In genomic region chr3:141498348-141499056, GRCm38 (mm10) we compare ENCODE assay signal across 24 mouse cellular contexts. TPM values are rescaled to one million over a fixed set of nuclear protein-coding genes. Genes with fewer than 3 reads are reported as not detected.
DNase-seq lines count a peak whose midpoint lies in the region; ATAC-seq and TF ChIP-seq lines count a peak whose summit lies in the region.
"Had no signal": no experiment of that assay in that cellular context is flagged by ENCODE, and none has a peak within 500 bp of the region (broad histone marks: within the 10 kb centered on the region; RNA-seq: fewer than 3 reads in every experiment).

No protein-coding gene starts in this region.

- no peak overlapping the region for H3K9ac ChIP-seq in kidney, embryonic 14.5 days (ENCODE audit: low read depth, low read length)
- H3K9ac ChIP-seq in lung, embryonic 14.5 days, result no peak overlapping the region
- no peak overlapping the region for H3K9ac ChIP-seq in MEL (ENCODE audit: control insufficient read depth, low read depth, low read length, poor library complexity, severe bottlenecking)
- H3K9ac ChIP-seq: hindbrain, embryonic 15.5 days; neural tube, embryonic 15.5 days had no signal

- no peak for TF ChIP-seq POLR2A in MEL (IDR thresholded peaks at IDR 0.05; ENCODE audit: control insufficient read depth in 1 of 2, insufficient read depth in 1 of 2, low read depth in 1 of 2, low read length in 2 of 2, poor library complexity in 1 of 2)
- TF ChIP-seq POLR2A in embryonic fibroblast, embryonic 13.5 days (IDR thresholded peaks at IDR 0.05; ENCODE audit: low read depth, low read length), result no peak

- no peak overlapping the region for H3K4me2 ChIP-seq in kidney, embryonic 14.5 days (replicated peaks; ENCODE audit: low read depth, low read length)
- H3K4me2 ChIP-seq in lung, embryonic 14.5 days, result no peak overlapping the region
- H3K4me2 ChIP-seq: hindbrain, embryonic 15.5 days; neural tube, embryonic 15.5 days had no signal

- TF ChIP-seq CTCF in lung, embryonic 14.5 days (IDR thresholded peaks at IDR 0.05; ENCODE audit: low read depth), result no peak
- no peak for TF ChIP-seq CTCF in MEL (IDR thresholded peaks at IDR 0.05 in 2 of 3, conservative IDR thresholded peaks at IDR 0.05 in 1 of 3; ENCODE audit: control insufficient read depth in 1 of 3, insufficient read depth in 1 of 3, low read depth in 2 of 3, low read length in 3 of 3, poor library complexity in 1 of 3, severe bottlenecking in 1 of 3)
- no peak for TF ChIP-seq CTCF in embryonic fibroblast, embryonic 13.5 days (IDR thresholded peaks at IDR 0.05; ENCODE audit: borderline replicate concordance, insufficient read depth, low read length)

- peaks cover 10% of the 10 kb centered on the region; the same call in 1 of the 2 replicates for H3K4me1 ChIP-seq in kidney, embryonic 14.5 days (ENCODE audit: control insufficient read depth, insufficient read depth, low read length)
- H3K4me1 ChIP-seq in lung, embryonic 14.5 days (ENCODE audit: insufficient read depth), result peaks cover 14% of the 10 kb centered on the region
- H3K4me1 ChIP-seq in MEL (ENCODE audit: control insufficient read depth in 1 of 2, insufficient read depth in 2 of 2, low read length in 2 of 2), result peaks cover 4 to 8% of the 10 kb centered on the region in 2 experiments
- H3K4me1 ChIP-seq in embryonic fibroblast, embryonic 13.5 days (ENCODE audit: control insufficient read depth, insufficient read depth, low read length), result no peaks in the 10 kb centered on the region
- H3K4me1 ChIP-seq: megakaryocyte, embryonic 14.5 days had no signal

- WGBS in kidney, embryonic 14.5 days, result 16% methylated on average over 4 of the region's 4 CpGs
- WGBS in lung, embryonic 14.5 days, result 31% methylated on average over 4 of the region's 4 CpGs

- peak overlapping the region; percentile 81; the same call in 1 of the 2 replicates for H3K27ac ChIP-seq in kidney, embryonic 14.5 days (ENCODE audit: low read depth, low read length)
- H3K27ac ChIP-seq in lung, embryonic 14.5 days (ENCODE audit: low read depth), result peak overlapping the region; percentile 52; the same call in 1 of the 2 replicates
- H3K27ac ChIP-seq in MEL (ENCODE audit: control insufficient read depth, low read depth, low read length), result no peak overlapping the region
- peak overlapping the region; percentile 71 for H3K27ac ChIP-seq in embryonic fibroblast, embryonic 13.5 days (ENCODE audit: insufficient read depth, low read length)
- H3K27ac ChIP-seq: heart, embryonic 10.5 days; hindbrain, embryonic 15.5 days; layer of hippocampus, adult 2 months; neural tube, embryonic 15.5 days had no signal

- peak; percentile 63 to 66 for TF ChIP-seq EP300 in MEL (IDR thresholded peaks at IDR 0.05; ENCODE audit: low read depth in 1 of 2, low read length in 2 of 2)

- no peak overlapping the region for H3K4me3 ChIP-seq in kidney, embryonic 14.5 days (ENCODE audit: low read length)
- no peak overlapping the region for H3K4me3 ChIP-seq in lung, embryonic 14.5 days (ENCODE audit: low read depth, low read length)
- H3K4me3 ChIP-seq in MEL (ENCODE audit: control insufficient read depth in 1 of 2, insufficient read depth in 1 of 2, low read depth in 2 of 2, low read length in 2 of 2), result no peak overlapping the region
- H3K4me3 ChIP-seq in embryonic fibroblast, embryonic 13.5 days (ENCODE audit: insufficient read depth, low read length), result no peak overlapping the region
- H3K4me3 ChIP-seq: heart, embryonic 10.5 days; hindbrain, embryonic 15.5 days; layer of hippocampus, adult 2 months; megakaryocyte, embryonic 14.5 days; neural tube, embryonic 15.5 days had no signal

- H3K36me3 ChIP-seq in kidney, embryonic 14.5 days (ENCODE audit: control insufficient read depth, insufficient read depth, low read length), result no peaks in the 10 kb centered on the region
- no peaks in the 10 kb centered on the region for H3K36me3 ChIP-seq in lung, embryonic 14.5 days (ENCODE audit: insufficient read depth)
- peaks cover 0 to 12% of the 10 kb centered on the region in 2 experiments; a peak in 2 of 4 replicates for H3K36me3 ChIP-seq in MEL (ENCODE audit: control insufficient read depth in 1 of 2, insufficient read depth in 2 of 2, low read length in 2 of 2)
- H3K36me3 ChIP-seq: heart, embryonic 10.5 days; hindbrain, embryonic 15.5 days; neural tube, embryonic 15.5 days had no signal

- H3K79me2 ChIP-seq in MEL (ENCODE audit: control insufficient read depth, insufficient read depth, low read length, poor library complexity), result no peaks in the 10 kb centered on the region

- ATAC-seq in kidney, embryonic 14.5 days (ENCODE audit: low FRiP score, low TSS enrichment), result peak; percentile 65; the same call in 1 of the 2 replicates
- peak; percentile 99 for ATAC-seq in lung, embryonic 14.5 days (ENCODE audit: insufficient read depth)
- ATAC-seq: forebrain, embryonic 14.5 days; midbrain, embryonic 16.5 days; Patski had no signal

- H3K27me3 ChIP-seq in kidney, embryonic 14.5 days (ENCODE audit: control insufficient read depth, insufficient read depth, low read length), result no peaks in the 10 kb centered on the region
- no peaks in the 10 kb centered on the region for H3K27me3 ChIP-seq in lung, embryonic 14.5 days (ENCODE audit: insufficient read depth, low read length)
- no peaks in the 10 kb centered on the region for H3K27me3 ChIP-seq in MEL (ENCODE audit: control insufficient read depth in 1 of 2, insufficient read depth in 2 of 2, low read length in 2 of 2)
- H3K27me3 ChIP-seq: hindbrain, embryonic 15.5 days; megakaryocyte, embryonic 14.5 days; neural tube, embryonic 15.5 days; Patski had no signal

- H3K9me3 ChIP-seq in kidney, embryonic 14.5 days (ENCODE audit: control insufficient read depth, low read length), result no peaks in the 10 kb centered on the region
- H3K9me3 ChIP-seq in lung, embryonic 14.5 days (ENCODE audit: low read depth, low read length), result no peaks in the 10 kb centered on the region
- H3K9me3 ChIP-seq in MEL (replicated peaks; ENCODE audit: insufficient read depth, low read length), result no peaks in the 10 kb centered on the region
- H3K9me3 ChIP-seq: heart, embryonic 10.5 days; hindbrain, embryonic 15.5 days; megakaryocyte, embryonic 14.5 days; neural tube, embryonic 15.5 days had no signal

- no peak for DNase-seq in kidney, adult 8-10 months
- peak; percentile 93 for DNase-seq in lung, embryonic 14.5 days
- no peak for DNase-seq in lung, adult 18-20 months
- peak; percentile 51 for DNase-seq in MEL (ENCODE audit: low read depth, low spot score)
- no peak for DNase-seq in urinary bladder, adult 2 months (ENCODE audit: low spot score)
- DNase-seq: adrenal gland, adult 8-10 months; cerebellum, adult 8-10 months; gastrocnemius, postnatal 36 days; heart, postnatal 4 days; kidney, adult 18-20 months; liver; lung, postnatal 10 days; right cerebral cortex, postnatal 14 days; spleen, adult 18-20 months had no signal

- no peak for TF ChIP-seq RAD21 in MEL (IDR thresholded peaks at IDR 0.05; ENCODE audit: low read depth, low read length)

TF ChIP-seq in MEL, 35 proteins besides CTCF, POLR2A, EP300 and RAD21:
- TF ChIP-seq GATA1 (IDR thresholded peaks at IDR 0.05; ENCODE audit: low read depth, low read length), result peak; percentile 52
- TF ChIP-seq RCOR1 (IDR thresholded peaks at IDR 0.05; ENCODE audit: low read depth, low read length), result peak; percentile 72
- TF ChIP-seq TBP (IDR thresholded peaks at IDR 0.05; ENCODE audit: low read depth, low read length), result no peak
- peak; percentile 91 for TF ChIP-seq ZNF384 (IDR thresholded peaks at IDR 0.05; ENCODE audit: low read depth, low read length)
- TF ChIP-seq ZMIZ1 (IDR thresholded peaks at IDR 0.05; ENCODE audit: low read depth, low read length), result no peak
- TF ChIP-seq JUND (IDR thresholded peaks at IDR 0.05; ENCODE audit: low read depth, low read length), result no peak
- TF ChIP-seq MAZ (IDR thresholded peaks at IDR 0.05; ENCODE audit: low read depth, low read length), result no peak
- TF ChIP-seq TCF12 (IDR thresholded peaks at IDR 0.05; ENCODE audit: low read depth, low read length), result peak; percentile 34; the same call in 1 of the 2 replicates
TF ChIP-seq in MEL: peak in this region for 4.

RNA-seq across cellular contexts. Expression of gene Unc5c, which starts 33.5 kb away (rescaled TPM):
- polyA plus RNA-seq in kidney, embryonic 14.5 days (2014; fragmentation: Nextera tagmentation; extraction: Ambion mirVana), result 38.6 and 39.3 TPM in 2 replicates
- 30.9 and 32.3 TPM in 2 replicates for polyA plus RNA-seq in lung, embryonic 14.5 days (2014; fragmentation: Nextera tagmentation; extraction: Ambion mirVana)
- not detected in 2 replicates for total RNA-seq in MEL (2012; rRNA removed)
- not detected for polyA plus RNA-seq in MEL (2012; ENCODE audit: insufficient read depth in 1 of 2, insufficient read length in 2 of 2, low read depth in 1 of 2, low replicate concordance in 2 of 2, missing spikeins in 1 of 2)
- 18.2 and 23.8 TPM in 2 replicates for polyA plus RNA-seq in embryonic fibroblast, embryonic 13.5 days (2011; ENCODE audit: insufficient read length, low read depth, missing spikeins)
- polyA plus RNA-seq in urinary bladder, adult 2 months (2012; rRNA removed), result 3.6 and 5.0 TPM in 2 replicates
- total RNA-seq: gastrocnemius, postnatal 36 days had no signal

Comparison
In these comparisons a context has a peak if more than half of its experiments do, and no peak if none do; other contexts are left out.
1. DNase-seq: peak in lung, embryonic 14.5 days (single experiment) and MEL (single experiment); none in kidney, adult 8-10 months (0 of 2), lung, adult 18-20 months (0 of 2) and urinary bladder, adult 2 months (single experiment).